Mouse (Mus musculus) c-Kit-positive CD71-negative TER-119-negative erythroid progenitor cells, embryonic 14.5 days (primary cell): ENCODE data around the gene Gm340.

ENCODE experiments used
- DNase-seq: peaks from one replicate; pipeline ENCODE4 v3.0.0-alpha.2; 2013; ENCODE audit warnings: low read depth

The Gm340 gene

GRCm38 (mm10) chr19:41581706-41582420 is at the start of gene Gm340:
TSS of gene Gm340 (plus strand) at chr19:41582370.
- DNase-seq, result no peak

GRCm38 (mm10) chr19:41534021-41534420 is 48.1 kb upstream of the Gm340 start:
- no peak for DNase-seq

GRCm38 (mm10) chr19:41556981-41557380 is 25.2 kb upstream of the Gm340 start:
- DNase-seq, result no peak

DNA sequence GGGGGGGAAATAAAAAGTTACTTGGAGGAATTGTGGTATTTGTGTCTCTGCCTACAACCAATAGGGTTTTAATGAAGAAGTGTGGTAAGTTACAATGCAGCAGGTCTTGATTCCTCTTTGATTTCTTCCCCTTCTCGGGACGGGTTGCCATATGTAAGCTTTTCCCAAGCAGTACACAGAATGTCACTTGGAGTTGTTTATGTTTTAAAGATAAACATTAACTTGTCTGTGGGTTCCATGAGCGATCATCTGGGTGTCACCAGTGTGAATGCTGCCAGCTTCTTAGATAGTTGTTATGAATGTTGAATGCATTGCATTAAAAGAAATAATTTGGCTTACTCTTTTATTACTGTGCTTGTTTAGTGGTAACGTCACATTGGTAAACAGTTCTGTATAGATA is 24.7 kb upstream of the Gm340 start:
- DNase-seq, result no peak

GRCm38 (mm10) chr19:41558891-41559486 is 23.2 kb upstream of the Gm340 start:
- no peak for DNase-seq

GRCm38 (mm10) chr19:41560856-41561255 is 21.3 kb upstream of the Gm340 start:
- DNase-seq, result no peak

- no peak for DNase-seq
Measured at GRCm38 (mm10) chr19:41568791-41569190, 13.4 kb upstream of the Gm340 start.

- DNase-seq, result no peak
Measured at GRCm38 (mm10) chr19:41573700-41574099, 8.5 kb upstream of the Gm340 start.

GRCm38 (mm10) chr19:41577576-41577975 is 4.6 kb upstream of the Gm340 start:
- no peak for DNase-seq

DNA sequence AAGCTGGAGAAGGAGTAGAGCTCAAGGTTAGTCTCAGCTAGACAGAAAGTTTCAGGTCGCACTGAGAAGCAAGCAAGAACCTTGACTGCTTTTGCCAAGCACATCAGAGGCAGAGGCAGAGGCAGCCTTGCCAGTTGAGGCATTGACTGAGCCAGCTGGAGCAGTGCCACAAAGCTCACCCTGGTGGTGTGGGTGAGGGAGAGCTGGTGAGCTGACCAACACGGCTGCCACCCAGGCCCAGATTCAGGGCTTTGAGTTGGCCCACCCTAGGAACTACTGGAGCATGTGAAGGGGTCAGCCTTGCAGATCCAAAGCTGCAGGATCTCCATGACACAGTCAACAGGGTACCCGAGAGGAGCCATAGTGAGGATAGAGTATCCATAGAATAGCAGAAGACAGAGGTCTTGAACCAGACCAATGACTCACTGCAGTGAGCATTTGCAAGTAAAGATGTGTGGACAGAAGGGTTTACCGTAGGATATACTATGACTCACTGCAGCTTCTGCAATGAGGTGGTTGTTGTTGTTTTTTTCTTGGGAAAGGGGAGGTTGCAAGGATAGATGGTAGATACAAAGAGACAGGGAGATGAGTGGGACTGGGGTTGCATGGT is 2.8 kb upstream of the Gm340 start:
- DNase-seq, result no peak

- no peak for DNase-seq
Measured at GRCm38 (mm10) chr19:41582918-41583514, 846 bp downstream of the Gm340 start.

GRCm38 (mm10) chr19:41586752-41587151 is 4.6 kb downstream of the Gm340 start:
- DNase-seq, result no peak

- DNase-seq, result no peak
Measured at GRCm38 (mm10) chr19:41587431-41588222, 5.5 kb downstream of the Gm340 start.

DNA sequence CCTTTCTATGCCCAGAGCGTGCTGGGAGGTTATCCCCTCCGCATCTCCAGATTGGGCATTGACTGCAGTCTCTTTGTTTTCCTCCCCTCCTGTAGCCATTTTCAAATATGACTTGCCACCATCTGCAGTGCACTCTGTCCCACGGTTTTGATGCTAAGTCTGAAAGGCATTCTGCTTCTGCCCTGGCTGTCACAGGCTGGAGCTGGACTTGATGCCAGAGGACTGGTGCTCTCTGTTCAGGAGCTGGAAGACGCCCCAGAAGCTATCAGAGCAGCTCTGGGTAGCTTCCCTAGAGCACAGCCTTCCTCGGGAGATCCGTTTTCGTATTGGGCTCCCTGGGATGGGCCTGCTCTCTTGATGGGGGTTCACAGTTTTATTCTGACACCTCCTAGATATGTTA is 6.9 kb downstream of the Gm340 start:
- no peak for DNase-seq

DNA sequence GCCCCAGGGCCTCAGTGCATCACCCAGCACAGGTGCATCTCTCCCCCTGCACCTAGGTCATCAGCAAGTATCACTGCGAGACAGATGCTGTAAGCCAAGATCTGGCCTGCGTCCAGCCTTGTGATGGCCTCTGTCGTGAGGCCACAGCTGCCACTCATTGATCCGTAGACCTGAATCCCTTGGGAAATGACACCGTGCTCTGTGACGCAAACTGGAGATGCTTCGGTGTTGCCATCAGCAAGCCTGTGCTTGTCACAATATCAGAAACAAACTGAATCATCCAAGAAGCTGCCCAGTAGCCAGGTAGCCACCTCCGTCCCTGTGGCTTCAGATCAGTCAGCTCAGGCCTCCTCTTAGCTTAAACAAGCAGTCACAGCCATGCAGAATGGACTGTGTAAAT is 7.5 kb downstream of the Gm340 start:
- DNase-seq, result no peak

GRCm38 (mm10) chr19:41591808-41592207 is 9.6 kb downstream of the Gm340 start:
- no peak for DNase-seq

GRCm38 (mm10) chr19:41597170-41597894 is 15.2 kb downstream of the Gm340 start:
- DNase-seq, result peak; percentile 24

DNA sequence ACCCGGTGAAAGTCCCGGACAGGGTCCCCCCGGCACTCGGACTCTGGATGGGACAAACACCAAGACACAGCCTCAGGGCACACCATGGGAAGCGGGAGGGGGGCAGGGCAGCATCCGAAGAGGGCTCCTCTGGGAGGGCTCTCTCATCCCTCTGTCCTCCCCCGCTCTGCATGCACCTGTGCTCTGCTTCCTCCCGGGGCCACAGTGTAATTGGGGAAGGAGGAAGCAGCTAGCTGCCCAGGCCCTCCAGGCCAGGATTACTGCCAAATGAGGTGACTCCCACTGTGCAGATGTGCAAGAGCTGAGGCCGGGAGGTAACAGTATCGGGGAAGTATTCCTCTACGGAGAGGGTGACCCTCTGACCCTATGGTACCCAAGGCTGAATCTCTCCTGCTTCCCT is 18.5 kb downstream of the Gm340 start:
- DNase-seq, result no peak

GRCm38 (mm10) chr19:41606208-41606987 is 24.2 kb downstream of the Gm340 start:
- DNase-seq, result no peak

DNA sequence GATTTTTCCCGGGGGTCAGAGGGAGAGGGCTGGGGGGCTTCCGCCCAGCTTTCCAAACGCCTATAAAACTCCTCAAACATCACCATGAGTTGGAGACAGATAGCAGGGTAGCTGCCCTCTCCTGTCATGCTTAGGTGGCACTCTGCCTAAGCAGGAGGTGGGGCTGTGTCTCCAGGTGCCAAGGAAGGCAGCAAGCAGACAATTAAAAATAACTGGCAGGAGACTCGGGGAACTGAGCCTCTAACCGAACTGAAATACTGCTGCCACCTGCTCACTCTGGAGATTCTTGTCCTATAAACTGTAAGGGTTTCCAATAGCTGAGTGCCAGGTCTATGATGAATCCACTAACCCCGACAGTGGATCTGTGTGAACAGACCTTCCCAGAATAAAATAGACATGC is 29.5 kb downstream of the Gm340 start:
- DNase-seq, result no peak
